Mouse (Mus musculus) liver, embryonic 14.5 days (tissue): ENCODE results near the gene Gtsf1. TPM values are rescaled to one million over a fixed set of nuclear protein-coding genes. Genes with fewer than 3 reads are reported as not detected.

Experiments used
- ATAC-seq: fragments of 200-750 bp; cut with Nextera tagmentation; 2 replicates; pipeline ENCODE4 v1.8.0; 2017; ENCODE audit warnings: moderate number of reproducible peaks, mild to moderate bottlenecking, moderate library complexity; ENCODE audit not compliant: insufficient read depth
- DNase-seq, 3 experiments: peaks; one replicate each; pipeline ENCODE4 v3.0.0-alpha.2; 2012 to 2013; ENCODE audit warnings: low read depth in 3 of 3, low spot score in 3 of 3
- H3K27ac ChIP-seq: fragments of 300-500 bp; sonication (generic); 2 replicates; pipeline ENCODE4 v1.5.1; 2014; ENCODE audit warnings: moderate library complexity, mild to moderate bottlenecking, control low read depth, inconsistent platforms
- H3K27me3 ChIP-seq: fragments of 300-500 bp; sonication (generic); 2 replicates; pipeline ENCODE4 v1.6.1; 2014; ENCODE audit warnings: mild to moderate bottlenecking, low read length, moderate library complexity; ENCODE audit not compliant: control insufficient read depth, insufficient read depth
- H3K36me3 ChIP-seq: fragments of 300-500 bp; sonication (generic); replicated peaks from 2 replicates; pipeline ENCODE4 v1.6.1; 2014; ENCODE audit warnings: low read depth; ENCODE audit not compliant: control insufficient read depth, insufficient read depth
- H3K4me1 ChIP-seq, 2 experiments: fragments of 200-500 bp in 1 of 2; fragments of 300-500 bp in 1 of 2; sonication (generic) in 1 of 2; replicated peaks; 2 replicates each; pipeline ENCODE4 v1.6.1; 2012 to 2014; ENCODE audit warnings: antibody characterized with exemption in 1 of 2, inconsistent platforms in 1 of 2, low read length in 1 of 2; ENCODE audit not compliant: control insufficient read depth in 2 of 2, insufficient read depth in 2 of 2
- H3K4me2 ChIP-seq: fragments of 300-500 bp; sonication (generic); 2 replicates; pipeline ENCODE4 v1.6.1; 2014; ENCODE audit warnings: low read depth, mild to moderate bottlenecking, control low read depth, moderate library complexity
- H3K4me3 ChIP-seq, 2 experiments: fragments of 200-500 bp in 1 of 2; fragments of 300-500 bp in 1 of 2; sonication (generic) in 1 of 2; 2 replicates each; pipeline ENCODE4 v1.5.1; 2012 to 2014; ENCODE audit warnings: low read depth in 2 of 2, low read length in 2 of 2, mild to moderate bottlenecking in 2 of 2, control low read depth in 1 of 2, inconsistent platforms in 1 of 2, moderate library complexity in 1 of 2; ENCODE audit not compliant: insufficient read depth in 1 of 2
- H3K9ac ChIP-seq: fragments of 300-500 bp; sonication (generic); replicated peaks from 2 replicates; pipeline ENCODE4 v1.6.1; 2014; ENCODE audit warnings: mild to moderate bottlenecking, control low read depth, moderate library complexity
- H3K9me3 ChIP-seq: fragments of 300-500 bp; sonication (generic); 2 replicates; pipeline ENCODE4 v1.6.1; 2016; ENCODE audit warnings: low read length, mixed read lengths; ENCODE audit not compliant: control insufficient read depth
- CTCF ChIP-seq: IDR thresholded peaks from 2 replicates; pipeline ENCODE4 v1.5.1; 2016; ENCODE audit warnings: antibody characterized with exemption, low read depth, control low read depth
- EP300 ChIP-seq: IDR thresholded peaks from 2 replicates; pipeline ENCODE4 v1.6.1; 2016; ENCODE audit warnings: antibody characterized with exemption, low read depth
- WGBS: fragments of 180-500 bp; shearing (Covaris S2); extraction: QIAGEN DNeasy Blood & Tissue Kit; methylation state at CpG from one replicate; pipeline ENCODE4 v1.1.7; 2014; ENCODE audit not compliant: insufficient replicate concordance; 5-methylcytosine and 5-hydroxymethylcytosine counted together
- polyA plus RNA-seq, 2 experiments: library from polyadenylated mRNA; depleted of rRNA in 1 of 2; stranded (reverse) in 1 of 2; unstranded in 1 of 2; fragments of >200 nt; fragmentation: Nextera tagmentation in 1 of 2; extraction: Ambion mirVana in 1 of 2; gene quantifications; 2 replicates each; pipeline versions ENCODE4 v1.2.1 to v1.2.3; 2012 to 2014

Gene Gtsf1
- not detected in 2 replicates for polyA plus RNA-seq (2012; rRNA removed)
- not detected in 2 replicates for polyA plus RNA-seq (2014; fragmentation: Nextera tagmentation; extraction: Ambion mirVana)

DNA sequence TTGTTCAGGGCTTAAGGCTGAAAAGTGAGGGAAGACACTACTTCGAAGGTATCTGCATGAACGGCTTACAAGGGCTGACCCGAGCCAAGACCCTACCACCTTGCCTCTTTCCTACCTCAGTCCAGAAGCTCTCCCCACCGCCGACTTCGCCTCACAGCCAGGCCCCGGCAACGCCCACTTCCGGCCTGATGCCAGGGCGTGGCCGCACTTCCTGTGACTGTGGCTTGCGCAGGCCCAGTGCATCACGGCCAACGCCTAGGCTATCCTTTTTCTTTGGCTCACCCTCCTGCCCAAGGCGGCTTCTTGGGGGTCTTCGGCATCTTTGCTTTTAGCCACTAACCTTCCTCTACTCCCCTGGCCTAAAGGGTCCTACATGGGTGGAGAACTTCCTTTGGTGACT lies at the start of gene Gtsf1:
Gene Gtsf1, minus strand, starts transcription at position 230 of the 400 bp plus-strand sequence.
- Histone ChIP-seq H3K27ac (no peak within 1 kb of the TSS), H3K9me3 (no peaks in the 10 kb centered on the region), H3K4me2 (no peak within 1 kb of the TSS), H3K27me3 (no peaks in the 10 kb centered on the region), H3K4me1 (no peaks in the 10 kb centered on the region), H3K4me3 (no peak within 1 kb of the TSS), H3K36me3 (no peaks in the 10 kb centered on the region), H3K9ac (no peak within 1 kb of the TSS)
- DNase-seq (no peak), ATAC-seq (no peak)
- no peak for TF ChIP-seq EP300
- TF ChIP-seq CTCF: no peak
- 54% methylated on average over 16 of the region's 16 CpGs for WGBS

DNA sequence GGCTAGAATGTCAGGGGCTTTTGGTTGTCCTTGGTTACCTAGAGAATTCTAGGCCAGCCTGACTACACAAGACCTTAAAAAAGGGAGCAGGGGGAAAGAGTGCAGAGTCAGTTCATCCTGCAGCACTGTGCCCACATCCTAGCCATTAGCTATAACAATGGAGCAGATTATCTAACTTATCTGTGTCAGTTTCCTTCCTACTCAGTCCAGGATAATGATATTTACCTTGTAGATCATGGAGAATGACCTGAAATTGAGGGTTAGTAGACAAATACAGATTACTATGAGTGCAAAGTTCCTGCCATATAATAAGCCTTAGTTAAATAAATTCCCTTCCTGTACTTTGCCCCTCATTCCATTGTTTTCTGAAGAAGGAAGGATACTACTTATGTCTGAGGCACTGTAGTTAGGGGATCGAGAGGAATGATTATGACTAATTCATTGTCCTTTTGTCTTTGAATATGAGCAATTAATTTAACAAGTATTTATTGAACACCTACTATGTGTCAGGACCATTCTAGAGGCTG lies 48.9 kb upstream of the Gtsf1 start:
- Histone ChIP-seq H3K27me3 (no peaks in the 10 kb centered on the region), H3K36me3 (no peaks in the 10 kb centered on the region), H3K9me3 (no peaks in the 10 kb centered on the region), H3K9ac (no peak overlapping the region), H3K4me1 (no peaks in the 10 kb centered on the region), H3K4me3 (no peak overlapping the region), H3K4me2 (no peak overlapping the region), H3K27ac (no peak overlapping the region)
- WGBS: 59% methylated on average over 1 of the region's 1 CpGs
- DNase-seq (no peak), ATAC-seq (no peak)
- TF ChIP-seq EP300: no peak
- TF ChIP-seq CTCF: no peak

DNA sequence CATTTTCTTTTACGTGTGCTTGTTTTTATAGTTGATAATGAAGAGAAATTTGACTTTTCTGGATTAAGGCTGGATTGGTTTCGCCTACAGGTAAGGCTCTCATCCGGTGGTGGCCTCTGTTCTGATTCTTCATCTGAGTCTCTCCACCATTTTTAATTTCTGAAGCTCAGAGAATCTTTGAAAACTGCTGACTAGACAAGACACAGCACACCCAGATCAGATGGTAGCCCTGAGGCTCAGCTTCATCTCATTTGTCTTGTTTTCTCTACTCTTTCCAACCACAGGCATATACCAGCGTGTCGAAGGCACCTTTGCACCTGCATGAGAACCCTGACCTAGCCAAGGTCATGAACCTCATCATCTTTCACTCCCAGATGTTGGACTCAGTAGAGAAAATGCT lies 43.5 kb upstream of the Gtsf1 start:
- no peak for DNase-seq
- H3K27me3 ChIP-seq: no peaks in the 10 kb centered on the region
- H3K4me1 ChIP-seq: no peaks in the 10 kb centered on the region

DNA sequence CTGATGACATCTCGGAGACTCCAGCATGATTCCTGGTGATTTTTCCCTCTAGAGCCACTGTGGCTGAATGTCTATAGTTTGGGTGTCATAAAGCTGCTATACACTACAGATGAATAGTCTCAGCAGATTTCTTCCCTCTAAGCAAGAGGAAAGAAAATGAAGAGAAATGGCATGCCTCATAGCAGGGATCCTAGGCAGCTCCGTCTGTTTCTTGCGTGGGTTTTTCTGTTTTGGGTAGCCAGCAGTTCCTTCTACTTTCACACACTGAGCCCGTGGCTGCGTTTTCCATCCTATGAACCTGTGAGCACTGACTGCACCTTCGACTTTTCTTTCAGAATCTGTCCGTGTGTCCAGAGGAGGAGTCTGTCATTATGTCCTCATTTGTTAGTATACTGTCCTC lies 42.9 kb upstream of the Gtsf1 start:
- no peaks in the 10 kb centered on the region for H3K4me1 ChIP-seq
- H3K4me2 ChIP-seq: no peak overlapping the region
- no peaks in the 10 kb centered on the region for H3K9me3 ChIP-seq
- no peak overlapping the region for H3K9ac ChIP-seq
- TF ChIP-seq CTCF (no peak), EP300 (no peak)
- H3K4me3 ChIP-seq: no peak overlapping the region
- no peaks in the 10 kb centered on the region for H3K27me3 ChIP-seq
- H3K36me3 ChIP-seq: no peaks in the 10 kb centered on the region
- ATAC-seq (no peak), DNase-seq (no peak)
- H3K27ac ChIP-seq: no peak overlapping the region
- 70% methylated on average over 7 of the region's 7 CpGs for WGBS

More for the DNA sequence above, 43.5 kb upstream of the Gtsf1 start:
- ATAC-seq: no peak
- TF ChIP-seq EP300: no peak
- TF ChIP-seq CTCF: no peak
- WGBS: 63% methylated on average over 5 of the region's 5 CpGs
- H3K9ac ChIP-seq: no peak overlapping the region
- no peak overlapping the region for H3K27ac ChIP-seq
- no peak overlapping the region for H3K4me3 ChIP-seq
- no peaks in the 10 kb centered on the region for H3K36me3 ChIP-seq
- no peak overlapping the region for H3K4me2 ChIP-seq
- no peaks in the 10 kb centered on the region for H3K9me3 ChIP-seq

DNA sequence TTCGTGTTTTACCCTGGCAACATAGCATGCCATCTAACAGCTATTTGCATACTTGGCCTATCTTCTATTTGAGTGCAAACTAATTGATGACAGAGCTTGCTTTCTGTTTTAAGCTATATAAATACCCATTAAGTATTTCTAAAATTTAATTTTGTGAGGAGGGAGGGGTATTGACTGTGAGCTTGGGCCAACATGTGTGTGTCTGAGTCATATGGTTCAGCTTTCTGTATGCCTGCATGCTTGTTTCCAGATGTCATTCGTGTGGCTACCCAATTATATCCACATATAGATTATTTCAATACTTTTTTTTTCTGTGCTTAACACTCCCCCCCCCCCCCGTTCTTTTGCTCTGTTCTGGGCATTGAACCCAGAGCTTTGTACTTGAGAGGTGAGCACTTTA lies 42.0 kb upstream of the Gtsf1 start:
- Histone ChIP-seq H3K4me1 (no peaks in the 10 kb centered on the region), H3K27ac (no peak overlapping the region), H3K9me3 (no peaks in the 10 kb centered on the region), H3K4me3 (no peak overlapping the region), H3K27me3 (no peaks in the 10 kb centered on the region), H3K9ac (no peak overlapping the region), H3K4me2 (no peak overlapping the region), H3K36me3 (no peaks in the 10 kb centered on the region)
- TF ChIP-seq EP300 (no peak), CTCF (no peak)
- WGBS: 56% methylated on average over 3 of the region's 3 CpGs
- DNase-seq (no peak), ATAC-seq (no peak)
